Mouse (Mus musculus): ENCODE data around the gene Ccdc69. TPM values are rescaled to one million over a fixed set of nuclear protein-coding genes. Genes with fewer than 3 reads are reported as not detected.
A peak's percentile ranks its signal among the peaks of the same experiment; 100 is the strongest.

The Ccdc69 gene
- total and polyA plus RNA-seq, 3 experiments, result 0.31 to 0.42 TPM; not detected in 1

DNA sequence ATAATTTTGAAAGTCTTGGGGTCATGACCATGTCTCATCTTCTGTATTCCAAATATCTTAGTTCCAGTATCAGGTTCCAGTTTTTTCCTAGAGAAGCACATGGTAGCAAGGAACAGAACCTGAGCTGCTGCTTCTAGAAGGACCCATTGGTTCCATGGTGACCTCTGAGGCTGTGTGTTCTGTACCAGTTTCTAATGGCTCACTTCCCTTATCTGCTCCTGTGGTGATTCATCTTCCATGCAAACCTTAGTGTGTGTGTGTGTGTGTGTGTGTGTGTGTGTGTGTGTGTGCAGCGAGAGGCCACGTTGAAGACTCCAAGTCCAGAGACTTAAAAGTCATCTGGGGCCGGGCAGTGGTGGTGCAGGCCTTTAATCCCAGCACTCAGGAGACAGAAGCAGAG lies 38.1 kb upstream of the Ccdc69 start:
- Histone ChIP-seq H3K4me1 (ENCODE audit: control insufficient read depth in 1 of 2, insufficient read depth in 2 of 2, low read length in 2 of 2) (peaks cover 14 to 22% of the 10 kb centered on the region in 2 experiments), H3K27me3 (ENCODE audit: control insufficient read depth in 1 of 2, insufficient read depth in 2 of 2, low read length in 2 of 2) (no peaks in the 10 kb centered on the region), H3K36me3 (ENCODE audit: control insufficient read depth in 1 of 2, insufficient read depth in 2 of 2, low read length in 2 of 2) (peaks cover 0 to 17% of the 10 kb centered on the region in 2 experiments; a peak in 2 of 4 replicates), H3K9ac (ENCODE audit: control insufficient read depth, low read depth, low read length, poor library complexity, severe bottlenecking) (no peak overlapping the region), H3K79me2 (ENCODE audit: control insufficient read depth, insufficient read depth, low read length, poor library complexity) (no peaks in the 10 kb centered on the region; the same call in 1 of the 2 replicates), H3K4me3 (ENCODE audit: control insufficient read depth in 1 of 2, insufficient read depth in 1 of 2, low read depth in 2 of 2, low read length in 2 of 2) (no peak overlapping the region), H3K9me3 (replicated peaks; ENCODE audit: insufficient read depth, low read length) (no peaks in the 10 kb centered on the region), H3K27ac (ENCODE audit: control insufficient read depth, low read depth, low read length) (no peak overlapping the region)
- peak; percentile 58 for DNase-seq (ENCODE audit: low read depth, low spot score)
- TF ChIP-seq MAZ (IDR thresholded peaks at IDR 0.05; ENCODE audit: low read depth, low read length) (no peak), SIN3A (IDR thresholded peaks at IDR 0.05; ENCODE audit: low read length) (no peak), CHD2 (IDR thresholded peaks at IDR 0.05; ENCODE audit: low read length) (no peak), ELF1 (IDR thresholded peaks at IDR 0.05; ENCODE audit: low read depth, low read length) (no peak), MEF2A (IDR thresholded peaks at IDR 0.05; ENCODE audit: extremely low read depth, insufficient replicate concordance, low read depth, low read length, poor library complexity, severe bottlenecking) (no peak), KAT2A (conservative IDR thresholded peaks at IDR 0.05; ENCODE audit: low read depth, low read length) (no peak), USF2 (IDR thresholded peaks at IDR 0.05; ENCODE audit: borderline replicate concordance in 1 of 2, insufficient read depth in 1 of 2, low read depth in 1 of 2, low read length in 2 of 2) (no peak), ZMIZ1 (IDR thresholded peaks at IDR 0.05; ENCODE audit: low read depth, low read length) (no peak), BHLHE40 (IDR thresholded peaks at IDR 0.05; ENCODE audit: borderline replicate concordance, low read depth, low read length) (no peak), TCF12 (IDR thresholded peaks at IDR 0.05; ENCODE audit: low read depth, low read length) (no peak), USF1 (IDR thresholded peaks at IDR 0.05; ENCODE audit: low read depth, low read length) (no peak), MXI1 (IDR thresholded peaks at IDR 0.05; ENCODE audit: low read depth, low read length) (no peak), RAD21 (IDR thresholded peaks at IDR 0.05; ENCODE audit: low read depth, low read length) (no peak), MYB (IDR thresholded peaks at IDR 0.05; ENCODE audit: low read depth, low read length) (no peak), JUND (IDR thresholded peaks at IDR 0.05; ENCODE audit: low read depth, low read length) (peak; percentile 61; the same call in 1 of the 2 replicates), TAL1 (IDR thresholded peaks at IDR 0.05; ENCODE audit: low read length) (no peak), POLR2AphosphoS5 (IDR thresholded peaks at IDR 0.05; ENCODE audit: borderline replicate concordance, low read depth, low read length) (no peak), HCFC1 (IDR thresholded peaks at IDR 0.05; ENCODE audit: low read depth, low read length) (0 out of 2 replicates have a peak, but pooled peaks have one; percentile 27), CTCF (IDR thresholded peaks at IDR 0.05 in 2 of 3, conservative IDR thresholded peaks at IDR 0.05 in 1 of 3; ENCODE audit: control insufficient read depth in 1 of 3, insufficient read depth in 1 of 3, low read depth in 2 of 3, low read length in 3 of 3, poor library complexity in 1 of 3, severe bottlenecking in 1 of 3) (no peak), GABPA (IDR thresholded peaks at IDR 0.05; ENCODE audit: low read depth, low read length) (no peak), NELFE (IDR thresholded peaks at IDR 0.05; ENCODE audit: low read depth, low read length) (no peak), E2F4 (IDR thresholded peaks at IDR 0.05; ENCODE audit: borderline replicate concordance, low read depth, low read length) (no peak), CHD1 (IDR thresholded peaks at IDR 0.05; ENCODE audit: low read depth, low read length) (no peak), UBTF (IDR thresholded peaks at IDR 0.05; ENCODE audit: borderline replicate concordance, insufficient read depth, low read depth, low read length) (no peak), POLR2A (IDR thresholded peaks at IDR 0.05; ENCODE audit: control insufficient read depth in 1 of 2, insufficient read depth in 1 of 2, low read depth in 1 of 2, low read length in 2 of 2, poor library complexity in 1 of 2) (no peak), SMC3 (IDR thresholded peaks at IDR 0.05; ENCODE audit: low read depth, low read length) (no peak), POLR2AphosphoS2 (IDR thresholded peaks at IDR 0.05; ENCODE audit: low read length) (no peak), TBP (IDR thresholded peaks at IDR 0.05; ENCODE audit: low read depth, low read length) (no peak), MAX (IDR thresholded peaks at IDR 0.05; ENCODE audit: low read length) (no peak), NRF1 (IDR thresholded peaks at IDR 0.05; ENCODE audit: insufficient read depth, low read depth, low read length, poor library complexity, severe bottlenecking) (no peak), ZC3H11A (IDR thresholded peaks at IDR 0.05; ENCODE audit: low read depth, low read length) (no peak), ZKSCAN1 (IDR thresholded peaks at IDR 0.05; ENCODE audit: low read depth, low read length) (no peak), ETS1 (IDR thresholded peaks at IDR 0.05; ENCODE audit: low read depth, low read length) (peak; percentile 45; the same call in 1 of the 2 replicates), MYC (IDR thresholded peaks at IDR 0.05; ENCODE audit: low read depth, low read length) (0 out of 2 replicates have a peak, but pooled peaks have one; percentile 36), RCOR1 (IDR thresholded peaks at IDR 0.05; ENCODE audit: low read depth, low read length) (0 out of 2 replicates have a peak, but pooled peaks have one; percentile 12), ZNF384 (IDR thresholded peaks at IDR 0.05; ENCODE audit: low read depth, low read length) (no peak), GATA1 (IDR thresholded peaks at IDR 0.05; ENCODE audit: low read depth, low read length) (peak; percentile 59; the same call in 1 of the 2 replicates), EP300 (IDR thresholded peaks at IDR 0.05; ENCODE audit: low read depth in 1 of 2, low read length in 2 of 2) (peak; percentile 29 to 58; a peak in 3 of 4 replicates)

Measured in MEL (cell line).